Mouse (Mus musculus) gastrocnemius, postnatal 36 days (tissue): ENCODE data around the gene Limd1. TPM values are rescaled to one million over a fixed set of nuclear protein-coding genes. Genes with fewer than 3 reads are reported as not detected.
"Not testable (repeated sequence)": the region's sequence is repeated elsewhere in the genome, so short reads cannot be mapped to it uniquely, and the experiment has no call there.

Experiments
- DNase-seq, 2 experiments: peaks; one replicate each; pipeline ENCODE4 v3.0.0; 2022
- intact Hi-C: fragments of 180-260 bp; cut with DNase I; formaldehyde crosslinking; loops from one replicate; pipeline ENCODE4 v1.15.1; 2025
- long read RNA-seq, 2 experiments: library from polyadenylated mRNA; stranded (forward); transcript quantifications; one replicate each; pipeline ENCODE4 v2.0.0; 2021
- total RNA-seq, 2 experiments: library from RNA; stranded (reverse); gene quantifications; 2 replicates each; pipeline ENCODE4 v1.2.3; 2021

The Limd1 gene
- 10 to 100 TPM; 28.4 to 32.1 TPM for total RNA-seq
- long read RNA-seq, experiment 1, full-length matches to known transcripts, result 5 of 12 reads
- long read RNA-seq, experiment 1, partial matches to known transcripts, result 1 of 12 reads
- long read RNA-seq, experiment 1, other reads (novel, unspliced or antisense), result 6 of 12 reads
- long read RNA-seq, experiment 2, full-length matches to known transcripts, result 8 of 23 reads
- long read RNA-seq, experiment 2, partial matches to known transcripts, result 0 of 23 reads
- long read RNA-seq, experiment 2, other reads (novel, unspliced or antisense), result 15 of 23 reads

DNA sequence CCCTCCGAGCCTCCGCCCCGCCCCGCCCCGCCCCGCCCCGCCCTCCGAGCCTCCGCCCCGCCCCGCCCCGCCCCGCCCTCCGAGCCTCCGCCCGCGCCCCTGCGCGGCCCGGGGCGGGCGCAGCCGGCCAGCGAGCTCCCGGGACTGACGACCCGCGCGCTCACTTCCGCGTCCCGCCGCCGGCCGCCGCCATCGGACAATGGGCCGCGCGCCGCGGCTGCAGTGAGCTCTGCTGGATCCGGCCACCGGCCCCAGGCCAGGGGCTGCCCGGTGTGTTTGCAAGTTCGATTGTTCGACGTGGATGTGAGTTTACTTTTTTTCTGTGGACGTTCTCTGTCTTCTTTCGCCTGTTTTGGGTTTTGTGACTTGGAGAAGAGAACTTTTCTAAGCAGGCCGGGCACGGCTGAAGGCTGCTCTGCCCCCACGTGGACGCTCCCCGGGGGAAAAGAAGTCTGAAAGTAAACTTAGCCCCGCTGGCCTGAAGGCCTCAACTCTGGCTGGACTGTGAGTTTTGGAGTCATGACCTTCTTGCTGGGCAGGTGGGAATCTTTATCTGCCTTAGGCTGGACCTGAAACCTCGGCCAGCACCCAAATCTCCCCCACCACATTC is at the start of gene Limd1:
Gene Limd1 (plus strand): TSS at position 121 of the 610 bp plus-strand sequence.
- DNase-seq, result peak; percentile 68 to 74
- intact Hi-C loops, result loop anchor here (1.0 kb wide), 1 partner anchor 26 kb away; no protein-coding TSS in a partner anchor

GRCm38 (mm10) chr9:123429863-123430262 is 48.6 kb upstream of the Limd1 start:
- no peak for DNase-seq
- intact Hi-C loops, result loop anchor here (10.0 kb wide), 1 partner anchor 275 kb away; the partner anchor contains the start of gene Clec3b

- intact Hi-C loops, result no loop called here
Measured at GRCm38 (mm10) chr9:123430973-123431372, 47.5 kb upstream of the Limd1 start.

DNA sequence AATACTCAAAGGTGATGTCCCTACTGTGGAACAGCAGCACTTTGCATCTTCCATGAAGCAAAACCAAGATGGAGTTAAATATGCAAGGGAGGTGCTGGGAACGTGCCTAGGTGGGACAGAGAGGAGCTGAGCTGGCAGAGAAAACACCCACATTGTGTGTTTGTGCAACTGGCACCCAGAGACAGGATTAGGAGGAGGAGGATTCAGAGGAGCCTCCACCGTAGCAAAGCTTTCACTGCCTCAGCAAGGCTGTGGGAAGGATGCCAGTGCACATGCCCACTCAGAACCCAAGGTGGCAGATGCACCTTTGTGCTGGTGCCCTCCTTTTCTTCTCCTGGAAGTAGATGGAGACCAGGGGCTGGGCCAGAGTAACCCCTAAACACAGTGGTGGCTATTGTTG is 40.3 kb upstream of the Limd1 start:
- intact Hi-C loops, result loop anchor here (5.0 kb wide), 1 partner anchor 176 kb away; the partner anchor contains the start of gene Tmem158

More at GRCm38 (mm10) chr9:123430973-123431372, 47.5 kb upstream of the Limd1 start:
- DNase-seq, result no peak

DNA sequence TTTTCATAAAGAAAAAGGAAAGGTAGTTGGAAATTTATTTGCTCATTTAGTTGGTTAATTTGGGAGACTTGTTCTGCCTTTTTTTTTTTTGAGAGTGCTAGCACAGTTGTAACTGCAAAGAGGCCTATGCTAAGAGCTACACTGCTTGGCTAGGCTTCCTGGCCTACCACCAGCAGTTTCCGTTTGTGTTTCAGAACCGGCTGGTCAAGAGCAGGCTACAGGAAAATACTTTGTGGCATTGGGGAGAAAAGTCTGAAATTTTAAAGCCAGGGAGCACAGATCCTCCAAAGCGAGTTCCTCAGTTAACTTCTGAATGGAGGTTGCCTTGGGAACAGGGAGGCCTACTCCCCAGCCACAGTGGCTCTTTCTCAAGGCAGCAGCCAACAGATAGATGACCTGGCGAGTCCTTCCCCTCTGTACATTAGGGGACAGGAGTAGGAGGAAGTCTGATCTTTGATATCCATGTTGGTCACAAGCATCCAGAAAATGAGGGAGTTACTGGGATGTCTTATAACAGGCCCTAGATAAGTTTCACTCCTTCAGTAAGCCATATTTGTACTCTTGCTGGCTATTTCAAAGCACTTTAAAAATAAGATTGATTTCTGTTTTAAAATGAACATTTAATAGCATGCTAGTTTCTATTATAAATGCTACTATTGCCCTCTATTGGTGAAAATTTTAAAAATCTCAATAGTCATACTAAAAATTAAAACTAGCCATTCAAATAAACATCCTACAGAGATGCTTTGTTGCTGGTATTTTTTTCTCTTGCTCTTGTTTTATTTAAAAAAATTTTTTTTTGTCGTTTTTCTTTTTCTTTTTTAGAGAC is 38.1 kb upstream of the Limd1 start:
- peak; percentile 31 to 53 for DNase-seq
- intact Hi-C loops, result no loop called here

More for the DNA sequence above, 40.3 kb upstream of the Limd1 start:
- DNase-seq, result no peak

DNA sequence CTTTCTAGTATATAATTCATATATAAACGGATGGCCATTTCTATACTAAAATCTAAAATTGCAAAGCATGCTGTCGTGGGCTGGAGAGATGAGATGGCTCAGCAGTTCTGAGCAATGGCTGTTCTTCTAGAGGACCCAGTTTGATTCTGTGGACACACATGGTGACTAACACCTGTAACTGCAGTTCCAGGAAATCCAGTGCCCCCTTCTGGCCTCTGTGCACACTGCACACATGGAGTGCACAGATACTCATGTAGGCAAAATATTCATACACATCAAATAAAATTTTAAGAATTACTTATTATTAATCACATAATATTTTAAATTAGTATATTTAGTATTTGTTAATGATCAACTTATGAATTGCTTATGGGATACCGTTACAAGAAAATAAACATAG is 31.4 kb upstream of the Limd1 start:
- DNase-seq, intact Hi-C loops: not testable (repeated sequence)

- intact Hi-C loops, result no loop called here
Measured at GRCm38 (mm10) chr9:123448594-123448993, 29.9 kb upstream of the Limd1 start.

GRCm38 (mm10) chr9:123450174-123450573 is 28.3 kb upstream of the Limd1 start:
- intact Hi-C loops, result loop anchor here (5.0 kb wide), 2 partner anchors 57 to 72 kb away; no protein-coding TSS in a partner anchor
- DNase-seq, result peak in 1 of 2 experiments; percentile 54

More at GRCm38 (mm10) chr9:123448594-123448993, 29.9 kb upstream of the Limd1 start:
- DNase-seq, result no peak

DNA sequence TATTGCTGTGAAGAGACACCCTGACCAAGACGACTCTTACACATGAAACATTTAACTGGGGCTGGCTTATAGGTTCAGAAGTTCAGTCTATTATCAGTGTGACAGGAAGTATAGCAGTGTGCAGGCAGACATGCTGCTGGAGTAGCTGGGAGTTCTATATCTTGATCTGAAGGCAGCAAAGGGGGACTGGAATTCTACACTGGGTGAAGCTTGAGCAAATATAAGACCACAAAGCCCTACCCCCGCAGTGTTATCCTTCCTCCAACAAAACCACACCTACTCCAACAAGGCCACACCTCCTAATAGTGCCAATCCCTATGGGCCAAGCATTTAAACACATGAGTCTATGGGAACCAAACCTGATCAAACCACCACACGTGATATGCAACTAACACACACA is 26.7 kb upstream of the Limd1 start:
- no peak for DNase-seq
- intact Hi-C loops, result loop anchor here (5.0 kb wide), 2 partner anchors 56 to 71 kb away; no protein-coding TSS in a partner anchor

GRCm38 (mm10) chr9:123456634-123457602 is 21.6 kb upstream of the Limd1 start:
- intact Hi-C loops, result loop anchor here (5.0 kb wide), 1 partner anchor 200 kb away; no protein-coding TSS in a partner anchor
- no peak for DNase-seq

- no peak for DNase-seq
- intact Hi-C loops, result loop anchor here (5.0 kb wide), 1 partner anchor 200 kb away; no protein-coding TSS in a partner anchor
Measured at GRCm38 (mm10) chr9:123457603-123458002, 20.9 kb upstream of the Limd1 start.

DNA sequence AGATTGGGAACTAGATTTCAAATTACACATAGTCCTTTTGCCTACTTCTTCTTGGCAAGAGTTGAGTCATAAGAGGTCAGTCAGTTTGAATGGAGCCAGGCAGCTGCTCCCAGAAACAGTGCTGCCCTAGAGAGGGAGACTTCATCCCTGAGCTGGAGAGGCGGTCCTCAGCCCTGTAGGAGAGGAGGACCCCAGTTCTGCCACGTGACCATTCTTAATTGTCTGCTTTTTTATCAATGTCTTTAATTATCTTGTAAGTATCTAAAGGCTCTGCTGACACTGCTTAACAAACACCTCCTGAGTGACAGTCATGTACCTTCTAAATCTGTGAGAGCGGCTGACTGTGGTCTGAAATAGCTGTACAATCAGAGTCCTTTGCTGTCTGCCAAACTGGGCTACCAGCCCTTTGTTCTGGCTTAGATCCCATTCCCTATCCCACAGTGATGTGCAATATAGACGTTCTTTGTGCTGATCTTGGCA is 11.3 kb upstream of the Limd1 start:
- DNase-seq, result no peak
- intact Hi-C loops, result loop anchor here (5.0 kb wide), 1 partner anchor 35 kb away; no protein-coding TSS in a partner anchor

- DNase-seq, result no peak
- intact Hi-C loops, result loop anchor here (5.0 kb wide), 1 partner anchor 34 kb away; no protein-coding TSS in a partner anchor
Measured at GRCm38 (mm10) chr9:123468406-123469085, 10.0 kb upstream of the Limd1 start.

DNA sequence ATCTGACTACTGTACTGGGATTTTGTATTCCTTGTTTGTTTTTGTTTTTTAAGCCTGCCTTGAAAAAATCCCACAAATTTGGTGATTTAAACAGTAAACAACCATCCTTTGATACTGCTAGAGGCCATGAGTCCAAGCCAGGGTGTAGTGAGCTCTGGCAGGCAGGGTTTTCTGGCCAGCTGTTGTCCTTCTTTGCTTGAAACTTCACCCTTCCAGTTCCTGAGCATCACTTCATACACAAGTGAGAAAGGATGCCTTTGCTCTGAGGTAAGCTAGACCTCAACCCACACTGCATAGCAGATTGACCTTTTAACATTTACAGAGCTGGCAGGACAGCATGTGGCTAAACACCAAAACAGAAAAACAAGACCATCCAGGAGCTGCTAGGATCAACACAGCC is 9.4 kb upstream of the Limd1 start:
- intact Hi-C loops, result loop anchor here (5.0 kb wide), 1 partner anchor 33 kb away; no protein-coding TSS in a partner anchor
- no peak for DNase-seq

DNA sequence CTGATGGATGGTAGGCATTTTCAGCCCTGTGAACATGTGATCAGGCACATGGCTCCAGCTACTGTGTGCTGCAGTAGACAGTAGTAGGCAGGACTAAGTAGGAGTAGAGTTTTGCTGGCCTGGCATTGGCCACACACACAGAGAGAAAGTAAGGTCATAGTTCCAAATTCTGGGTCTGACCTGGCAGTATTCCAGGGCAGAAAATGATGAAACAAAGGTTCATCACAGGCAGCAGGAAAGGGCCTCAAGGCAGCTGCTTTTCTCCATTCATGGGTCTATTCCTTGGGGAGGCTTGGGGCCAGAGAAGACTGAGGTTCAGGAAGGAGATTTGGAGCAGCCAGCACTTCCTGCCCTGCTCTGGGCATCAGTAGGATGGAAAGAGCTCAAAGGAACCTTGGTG is 5.1 kb upstream of the Limd1 start:
- no peak for DNase-seq
- intact Hi-C loops, result no loop called here

GRCm38 (mm10) chr9:123475569-123475968 is 2.9 kb upstream of the Limd1 start:
- intact Hi-C loops, result no loop called here
- DNase-seq, result no peak

GRCm38 (mm10) chr9:123478031-123478585 is 398 bp upstream of the Limd1 start:
- intact Hi-C loops, result loop anchor here (1.0 kb wide), 1 partner anchor 26 kb away; no protein-coding TSS in a partner anchor
- peak in 1 of 2 experiments; percentile 52 for DNase-seq

- no peak for DNase-seq
- intact Hi-C loops, result no loop called here
Measured at GRCm38 (mm10) chr9:123479196-123479669, 727 bp downstream of the Limd1 start.
